Comparison of ENCODE assay signal across 8 mouse cellular contexts in the genomic region with DNA sequence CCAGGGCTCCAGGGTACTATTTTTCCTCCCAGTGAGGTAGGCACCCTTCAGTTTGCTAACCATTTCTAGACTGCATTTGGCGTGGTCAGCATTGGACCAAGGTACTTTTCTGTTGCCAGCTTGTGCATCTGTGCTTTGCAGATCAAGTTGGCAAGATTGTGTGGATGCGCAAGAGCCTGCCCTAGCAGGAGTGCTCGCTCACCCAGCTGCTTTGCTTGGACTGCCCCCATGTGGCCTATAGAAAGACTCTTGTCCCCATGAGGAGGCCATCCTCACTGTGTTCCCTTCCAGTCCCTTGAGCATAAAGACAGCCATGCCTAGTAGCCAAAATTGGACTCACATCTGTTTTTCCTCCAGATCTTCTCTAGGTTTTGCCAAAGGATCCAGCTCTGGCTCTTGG. TPM values are rescaled to one million over a fixed set of nuclear protein-coding genes. Genes with fewer than 3 reads are reported as not detected.
DNase-seq lines count a peak whose midpoint lies in the region; ATAC-seq and TF ChIP-seq lines count a peak whose summit lies in the region.

No protein-coding gene starts in this region.

- no peak overlapping the region for H3K4me2 ChIP-seq in limb, embryonic 11.5 days (ENCODE audit: low read depth, severe bottlenecking)

- DNase-seq in urinary bladder, postnatal 25 days (ENCODE audit: low spot score) = peak; percentile 25
- DNase-seq in urinary bladder, postnatal 10 days (ENCODE audit: low spot score) = no peak
- DNase-seq in cerebellum, postnatal 4 days (ENCODE audit: low spot score in 2 of 2) = peak; percentile 42 to 67
- DNase-seq in gastrocnemius, postnatal 14 days = peak; percentile 66
- peak; percentile 73 for DNase-seq in kidney, adult 2 months
- DNase-seq in limb, embryonic 11.5 days (ENCODE audit: low spot score) = peak; percentile 67
- peak; percentile 65 for DNase-seq in naive thymus-derived CD4-positive, alpha-beta T cell, adult 2 months (ENCODE audit: low read depth)
- peak; percentile 77 for DNase-seq in telencephalon, adult 2 months (ENCODE audit: low read depth, low spot score)

- H3K36me3 ChIP-seq in kidney, adult 2 months (ENCODE audit: control insufficient read depth, insufficient read depth, low read length) = no peaks in the 10 kb centered on the region
- H3K36me3 ChIP-seq in limb, embryonic 11.5 days (ENCODE audit: control insufficient read depth, insufficient read depth, low read length) = no peaks in the 10 kb centered on the region

- no peaks in the 10 kb centered on the region for H3K9me3 ChIP-seq in limb, embryonic 11.5 days (ENCODE audit: control insufficient read depth, low read length)

- H3K9ac ChIP-seq in limb, embryonic 11.5 days (ENCODE audit: low read length) = no peak overlapping the region

- 40% methylated on average over 3 of the region's 3 CpGs for WGBS in kidney, adult 2 months
- 47% methylated on average over 3 of the region's 3 CpGs for WGBS in limb, embryonic 11.5 days

- no peak for ATAC-seq in limb, embryonic 11.5 days (ENCODE audit: insufficient number of reproducible peaks, low FRiP score, low TSS enrichment, low read depth)

- intact Hi-C loops in gastrocnemius, postnatal 14 days (cut with DNase I; ENCODE audit: low total_unique reads) = loop anchor here (2.0 kb wide), 2 partner anchors 179 to 435 kb away; no protein-coding TSS in a partner anchor

- peak; percentile 79 for TF ChIP-seq CTCF in kidney, adult 2 months (conservative IDR thresholded peaks at IDR 0.05; ENCODE audit: insufficient read depth, insufficient read length, low read depth, low read length)

- no peak overlapping the region for H3K4me3 ChIP-seq in kidney, adult 2 months (ENCODE audit: insufficient read depth, low read depth, low read length)
- no peak overlapping the region for H3K4me3 ChIP-seq in limb, embryonic 11.5 days (ENCODE audit: low read depth, low read length)

- no peak overlapping the region; the same call in 1 of the 2 replicates for H3K27ac ChIP-seq in kidney, adult 2 months (ENCODE audit: insufficient read depth, low read depth, low read length)
- H3K27ac ChIP-seq in limb, embryonic 11.5 days (replicated peaks; ENCODE audit: low read depth, low read length) = peak overlapping the region; percentile 75

- H3K27me3 ChIP-seq in kidney, adult 2 months (replicated peaks; ENCODE audit: control insufficient read depth, insufficient read depth, low read length) = no peaks in the 10 kb centered on the region
- H3K27me3 ChIP-seq in limb, embryonic 11.5 days (ENCODE audit: control insufficient read depth, insufficient read depth, low read length) = no peaks in the 10 kb centered on the region

- H3K4me1 ChIP-seq in kidney, adult 2 months (ENCODE audit: control insufficient read depth, insufficient read depth, low read length) = no peaks in the 10 kb centered on the region; the same call in 1 of the 2 replicates
- peaks cover 25% of the 10 kb centered on the region for H3K4me1 ChIP-seq in limb, embryonic 11.5 days (ENCODE audit: control insufficient read depth, insufficient read depth, low read length)

- no peak for TF ChIP-seq POLR2A in kidney, adult 2 months (IDR thresholded peaks at IDR 0.05; ENCODE audit: low read depth, low read length)

RNA-seq across cellular contexts. Expression of gene Muc13, which starts 54.0 kb away (rescaled TPM):
- not detected for total RNA-seq in gastrocnemius, postnatal 14 days (2021)
- polyA plus RNA-seq in kidney, adult 2 months (2012; rRNA removed) = 0.10 and 0.11 TPM in 2 replicates
- polyA plus RNA-seq in limb, embryonic 11.5 days (2014; fragmentation: Nextera tagmentation; extraction: Ambion mirVana) = 0.15 and 0.28 TPM in 2 replicates

RNA-seq across cellular contexts. Expression of gene Heg1, which starts 55.6 kb away (rescaled TPM):
- 10 to 100 TPM; 48.0 to 56.4 TPM for total RNA-seq in gastrocnemius, postnatal 14 days (2021)
- polyA plus RNA-seq in kidney, adult 2 months (2012; rRNA removed) = 26.7 and 28.4 TPM in 2 replicates
- 11.0 and 11.2 TPM in 2 replicates for polyA plus RNA-seq in limb, embryonic 11.5 days (2014; fragmentation: Nextera tagmentation; extraction: Ambion mirVana)
